ENCODE assay signal across 21 mouse cellular contexts in the genomic region with DNA sequence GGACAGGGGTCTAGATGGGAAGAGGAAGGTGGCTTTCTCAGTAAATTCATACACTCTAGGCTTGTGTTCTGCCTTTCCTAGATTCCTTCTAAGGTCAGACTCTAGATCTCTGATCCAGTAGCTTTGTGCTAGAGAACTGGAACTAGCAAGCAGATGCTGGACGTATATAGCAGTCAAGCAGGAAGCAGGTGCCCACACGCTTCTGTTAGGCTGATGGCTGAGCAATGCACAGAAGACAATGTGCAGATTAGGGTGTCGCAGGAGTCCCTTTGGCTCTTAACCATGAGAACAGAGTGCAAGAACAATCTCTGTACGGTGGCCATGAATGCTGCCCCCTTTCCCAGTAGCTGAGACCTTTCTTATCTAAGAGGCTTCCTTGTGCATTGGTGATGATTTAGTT. TPM values are rescaled to one million over a fixed set of nuclear protein-coding genes. Genes with fewer than 3 reads are reported as not detected.
DNase-seq lines count a peak whose midpoint lies in the region; ATAC-seq lines count a peak whose summit lies in the region.
"Had no signal": no experiment of that assay in that cellular context is flagged by ENCODE, and none has a peak within 500 bp of the region (broad histone marks: within the 10 kb centered on the region; RNA-seq: fewer than 3 reads in every experiment).

No protein-coding gene starts in this region.

- no peaks in the 10 kb centered on the region for H3K27me3 ChIP-seq in heart, embryonic 16.5 days (ENCODE audit: control insufficient read depth, insufficient read depth, low read length)
- no peaks in the 10 kb centered on the region for H3K27me3 ChIP-seq in lung, embryonic 15.5 days
- no peaks in the 10 kb centered on the region for H3K27me3 ChIP-seq in splenic B cell, adult 2 months (ENCODE audit: control insufficient read depth, insufficient read depth, low read length, poor library complexity, severe bottlenecking)
- H3K27me3 ChIP-seq: embryonic facial prominence, embryonic 12.5 days; forebrain, embryonic 12.5 days; midbrain, embryonic 13.5 days had no signal

- no peak for DNase-seq in heart, postnatal 4 days
- no peak for DNase-seq in lung, postnatal 25 days (ENCODE audit: low spot score)
- DNase-seq in thymus, postnatal 4 days = peak; percentile 18
- no peak for DNase-seq in thymus, postnatal 36 days
- DNase-seq in splenic B cell, adult 2 months (ENCODE audit: low read depth, low spot score) = peak; percentile 39
- DNase-seq in retina, embryonic 14.5 days (ENCODE audit: low spot score) = no peak
- DNase-seq: adrenal gland, postnatal 36 days; cerebellum, adult 18-20 months; kidney, postnatal 25 days; layer of hippocampus, postnatal 36 days; thymus, postnatal 14 days had no signal

- ATAC-seq in heart, embryonic 16.5 days (replicated peaks; ENCODE audit: extremely low read depth, insufficient read depth, low FRiP score) = 0 out of 2 replicates have a peak, but pooled peaks have one; percentile 6
- ATAC-seq in lung, embryonic 15.5 days (ENCODE audit: borderline replicate concordance, extremely low read depth, low FRiP score, low TSS enrichment) = no peak
- ATAC-seq: CD4-positive, CD25-positive, alpha-beta regulatory T cell, adult 4 months; hindbrain, postnatal 0 days; intestine, postnatal 0 days; midbrain, embryonic 13.5 days had no signal

- no peak overlapping the region for H3K4me2 ChIP-seq in heart, embryonic 16.5 days (ENCODE audit: low read depth, low read length)
- no peak overlapping the region for H3K4me2 ChIP-seq in lung, embryonic 15.5 days
- H3K4me2 ChIP-seq: embryonic facial prominence, embryonic 12.5 days; forebrain, embryonic 12.5 days; heart, embryonic 11.5 days; lung, embryonic 14.5 days; midbrain, embryonic 13.5 days had no signal

- no peak overlapping the region for H3K4me3 ChIP-seq in heart, embryonic 16.5 days (ENCODE audit: low read length)
- no peak overlapping the region for H3K4me3 ChIP-seq in lung, embryonic 15.5 days
- H3K4me3 ChIP-seq: embryonic facial prominence, embryonic 12.5 days; forebrain, embryonic 12.5 days; midbrain, embryonic 13.5 days had no signal

- H3K27ac ChIP-seq in heart, embryonic 16.5 days (ENCODE audit: low read length) = no peak overlapping the region
- H3K27ac ChIP-seq in lung, embryonic 15.5 days = 0 out of 2 replicates have a peak overlapping the region, but pooled peaks have one; percentile 4
- H3K27ac ChIP-seq: embryonic facial prominence, embryonic 12.5 days; forebrain, embryonic 12.5 days; hindbrain, postnatal 0 days; midbrain, embryonic 13.5 days had no signal

- peaks cover 6% of the 10 kb centered on the region; the same call in 1 of the 2 replicates for H3K4me1 ChIP-seq in heart, embryonic 16.5 days (ENCODE audit: control insufficient read depth, insufficient read depth, low read length)
- H3K4me1 ChIP-seq in lung, embryonic 15.5 days = 0 out of 2 replicates have a peak, but pooled peaks cover 5% of the 10 kb centered on the region
- H3K4me1 ChIP-seq: embryonic facial prominence, embryonic 12.5 days; forebrain, embryonic 12.5 days; midbrain, embryonic 13.5 days had no signal

- H3K9me3 ChIP-seq in heart, embryonic 16.5 days (replicated peaks; ENCODE audit: control insufficient read depth, low read length) = no peaks in the 10 kb centered on the region
- H3K9me3 ChIP-seq in lung, embryonic 15.5 days = no peaks in the 10 kb centered on the region
- H3K9me3 ChIP-seq: embryonic facial prominence, embryonic 12.5 days; forebrain, embryonic 12.5 days; midbrain, embryonic 13.5 days had no signal

- no peaks in the 10 kb centered on the region for H3K36me3 ChIP-seq in heart, embryonic 16.5 days (ENCODE audit: control insufficient read depth, insufficient read depth)
- H3K36me3 ChIP-seq in lung, embryonic 15.5 days = no peaks in the 10 kb centered on the region
- peaks cover 13% of the 10 kb centered on the region for H3K36me3 ChIP-seq in splenic B cell, adult 2 months (ENCODE audit: control insufficient read depth, insufficient read depth, low read length, poor library complexity, severe bottlenecking)
- H3K36me3 ChIP-seq: embryonic facial prominence, embryonic 12.5 days; forebrain, embryonic 12.5 days; midbrain, embryonic 13.5 days had no signal

- no peak overlapping the region for H3K9ac ChIP-seq in heart, embryonic 16.5 days (ENCODE audit: low read length)
- H3K9ac ChIP-seq in lung, embryonic 15.5 days = no peak overlapping the region
- H3K9ac ChIP-seq: embryonic facial prominence, embryonic 12.5 days; forebrain, embryonic 12.5 days; lung, embryonic 14.5 days; midbrain, embryonic 13.5 days had no signal

- 49% methylated on average over 4 of the region's 4 CpGs for WGBS in heart, embryonic 16.5 days
- 74% methylated on average over 4 of the region's 4 CpGs for WGBS in lung, embryonic 15.5 days

RNA-seq across cellular contexts. Expression of a gene that starts 9.4 kb away (rescaled TPM):
- polyA plus RNA-seq in heart, embryonic 16.5 days (2015; fragmentation: Nextera tagmentation; extraction: Ambion mirVana) = 5.8 and 7.3 TPM in 2 replicates
- total RNA-seq in heart, postnatal 4 days (2021) = 1 to 10 TPM; 1.8 to 2.3 TPM
- 13.4 and 15.5 TPM in 2 replicates for polyA plus RNA-seq in lung, embryonic 15.5 days (2015; fragmentation: Nextera tagmentation; extraction: Ambion mirVana)

Comparison
In these comparisons a context has a peak if more than half of its experiments do, and no peak if none do; other contexts are left out.
1. DNase-seq: peak in thymus, postnatal 4 days (single experiment) and splenic B cell, adult 2 months (single experiment); none in heart, postnatal 4 days (single experiment), lung, postnatal 25 days (single experiment), thymus, postnatal 36 days (0 of 2) and retina, embryonic 14.5 days (single experiment).